Mouse (Mus musculus) heart, embryonic 14.5 days (tissue): ENCODE measurements around the gene Josd1. TPM values are rescaled to one million over a fixed set of nuclear protein-coding genes. Genes with fewer than 3 reads are reported as not detected.

Experiments used
- ATAC-seq: fragments of 200-750 bp; cut with Nextera tagmentation; 2 replicates; pipeline ENCODE4 v1.8.0; 2017; ENCODE audit warnings: low read depth, moderate TSS enrichment; ENCODE audit not compliant: insufficient number of reproducible peaks, insufficient read depth, low FRiP score
- H3K27ac ChIP-seq, 2 experiments: fragments of 200-500 bp in 1 of 2; fragments of 300-500 bp in 1 of 2; sonication (generic) in 1 of 2; replicated peaks in 1 of 2; 2 replicates each; pipeline ENCODE4 v1.5.1; 2012 to 2014; ENCODE audit warnings: low read depth in 2 of 2, low read length in 2 of 2, control low read depth in 1 of 2, mild to moderate bottlenecking in 1 of 2, mixed read lengths in 1 of 2; ENCODE audit not compliant: control insufficient read depth in 1 of 2, insufficient read depth in 1 of 2
- H3K27me3 ChIP-seq: fragments of 300-500 bp; sonication (generic); 2 replicates; pipeline ENCODE4 v1.6.1; 2014; ENCODE audit warnings: mild to moderate bottlenecking, low read length, control low read depth; ENCODE audit not compliant: control insufficient read depth, insufficient read depth
- H3K36me3 ChIP-seq: fragments of 300-500 bp; sonication (generic); 2 replicates; pipeline ENCODE4 v1.6.1; 2014; ENCODE audit warnings: mild to moderate bottlenecking, control low read depth, low read length, mixed read lengths; ENCODE audit not compliant: control insufficient read depth, insufficient read depth
- H3K4me1 ChIP-seq, 2 experiments: fragments of 200-500 bp in 1 of 2; fragments of 300-500 bp in 1 of 2; sonication (generic) in 1 of 2; 2 replicates each; pipeline ENCODE4 v1.6.1; 2012 to 2014; ENCODE audit warnings: low read length in 2 of 2, control low read depth in 1 of 2, mixed read lengths in 1 of 2; ENCODE audit not compliant: control insufficient read depth in 2 of 2, insufficient read depth in 2 of 2
- H3K4me2 ChIP-seq: fragments of 300-500 bp; sonication (generic); 2 replicates; pipeline ENCODE4 v1.6.1; 2014; ENCODE audit warnings: mild to moderate bottlenecking, low read length
- H3K4me3 ChIP-seq, 2 experiments: fragments of 200-500 bp in 1 of 2; fragments of 300-500 bp in 1 of 2; sonication (generic) in 1 of 2; 2 replicates each; pipeline ENCODE4 v1.5.1; 2012 to 2014; ENCODE audit warnings: low read length in 2 of 2, mild to moderate bottlenecking in 2 of 2, control low read depth in 1 of 2, low read depth in 1 of 2, moderate library complexity in 1 of 2; ENCODE audit not compliant: control insufficient read depth in 1 of 2, insufficient read depth in 1 of 2
- H3K9ac ChIP-seq: fragments of 300-500 bp; sonication (generic); 2 replicates; pipeline ENCODE4 v1.6.1; 2014; ENCODE audit warnings: mild to moderate bottlenecking, low read length
- H3K9me3 ChIP-seq: fragments of 300-500 bp; sonication (generic); 2 replicates; pipeline ENCODE4 v1.6.1; 2016; ENCODE audit warnings: low read length, control low read depth; ENCODE audit not compliant: control insufficient read depth
- WGBS: fragments of 180-500 bp; shearing (Covaris S2); extraction: QIAGEN DNeasy Blood & Tissue Kit; methylation state at CpG from one replicate; pipeline ENCODE4 v1.1.7; 2014; 5-methylcytosine and 5-hydroxymethylcytosine counted together
- polyA plus RNA-seq: library from polyadenylated mRNA; unstranded; fragments of >200 nt; fragmentation: Nextera tagmentation; extraction: Ambion mirVana; gene quantifications from 2 replicates; pipeline ENCODE4 v1.2.1, GENCODE M21; 2014

Gene Josd1
- polyA plus RNA-seq, 1 experiment from 2014 or later = 17.5 TPM

- Histone ChIP-seq H3K9ac (no peak overlapping the region), H3K4me3 (no peak overlapping the region), H3K4me2 (no peak overlapping the region), H3K4me1 (no peaks in the 10 kb centered on the region), H3K9me3 (no peaks in the 10 kb centered on the region), H3K36me3 (peaks cover 7% of the 10 kb centered on the region; the same call in 1 of the 2 replicates), H3K27me3 (no peaks in the 10 kb centered on the region), H3K27ac (no peak overlapping the region)
- 54% methylated on average over 2 of the region's 2 CpGs for WGBS
- ATAC-seq = no peak
These were observed 57.2 kb downstream of the Josd1 start for GRCm38 (mm10) chr15:79630471-79630870.

Other genes with a start within 250 kb of the Josd1 start
- gene Csnk1e, start 232.4 kb downstream of the Josd1 start, polyA plus RNA-seq = 83.0 and 95.1 TPM in 2 replicates
- 0.20 TPM in 1 of 2 replicates, not detected in the other for gene Kcnj4, start 182.7 kb downstream of the Josd1 start, polyA plus RNA-seq
- gene Kdelr3, start 171.5 kb downstream of the Josd1 start, polyA plus RNA-seq = 42.2 and 54.1 TPM in 2 replicates
- gene Ddx17, start 141.2 kb downstream of the Josd1 start, polyA plus RNA-seq = 49.1 and 57.6 TPM in 2 replicates
- 1.8 TPM in 2 replicates for gene Dmc1, start 82.8 kb downstream of the Josd1 start, polyA plus RNA-seq
- gene Fam227a, start 29.0 kb downstream of the Josd1 start, polyA plus RNA-seq = 0.66 and 2.0 TPM in 2 replicates
- 47.6 and 48.7 TPM in 2 replicates for gene Cby1, start 28.7 kb downstream of the Josd1 start, polyA plus RNA-seq
- 233 and 237 TPM in 2 replicates for gene Tomm22, start 17.1 kb downstream of the Josd1 start, polyA plus RNA-seq
- 25.3 and 26.2 TPM in 2 replicates for gene Gtpbp1, start 2.9 kb upstream of the Josd1 start, polyA plus RNA-seq
- gene Sun2, start 54.6 kb upstream of the Josd1 start, polyA plus RNA-seq = 6.7 and 7.7 TPM in 2 replicates
- gene Dnal4, start 89.9 kb upstream of the Josd1 start, polyA plus RNA-seq = 36.0 and 40.9 TPM in 2 replicates
- gene Nptxr, start 116.8 kb upstream of the Josd1 start, polyA plus RNA-seq = 0.70 and 1.3 TPM in 2 replicates
- 0.54 TPM in 1 of 2 replicates, not detected in the other for gene Npcd, start 146.3 kb upstream of the Josd1 start, polyA plus RNA-seq
- gene Cbx6, start 146.8 kb upstream of the Josd1 start, polyA plus RNA-seq = 23.1 and 33.0 TPM in 2 replicates
- gene Apobec3, start 203.7 kb upstream of the Josd1 start, polyA plus RNA-seq = 12.9 and 13.3 TPM in 2 replicates